In the genomic region with DNA sequence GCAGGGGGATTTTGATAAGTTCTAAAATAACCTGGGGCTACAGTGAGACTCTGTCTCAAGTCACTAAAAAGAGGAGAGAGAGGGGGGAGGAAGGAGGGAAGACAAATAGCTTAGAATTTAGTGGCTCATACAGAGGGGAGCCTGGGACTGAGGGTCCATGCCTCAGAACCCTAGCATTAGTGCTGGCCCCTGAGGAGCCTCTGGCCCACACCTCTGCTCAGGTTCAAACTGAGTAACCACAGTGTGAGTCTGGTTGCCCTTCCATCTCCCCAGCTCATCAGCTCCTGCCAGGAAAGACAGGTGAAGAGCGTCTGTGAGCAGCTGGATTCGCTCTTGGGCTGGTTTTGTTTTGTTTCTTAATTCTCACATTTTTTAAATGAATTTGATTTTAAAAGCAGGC, we compare ENCODE assay signal across 11 mouse cellular contexts. TPM values are rescaled to one million over a fixed set of nuclear protein-coding genes. Genes with fewer than 3 reads are reported as not detected.
A peak's percentile ranks its signal among the peaks of the same experiment; 100 is the strongest.
DNase-seq lines count a peak whose midpoint lies in the region; ATAC-seq lines count a peak whose summit lies in the region.
"Had no signal": no experiment of that assay in that cellular context is flagged by ENCODE, and none has a peak within 500 bp of the region (broad histone marks: within the 10 kb centered on the region; RNA-seq: fewer than 3 reads in every experiment).

No protein-coding gene starts in this region.

- no peaks in the 10 kb centered on the region for H3K36me3 ChIP-seq in embryonic facial prominence, embryonic 13.5 days
- no peaks in the 10 kb centered on the region for H3K36me3 ChIP-seq in embryonic facial prominence, embryonic 10.5 days (replicated peaks)
- H3K36me3 ChIP-seq in lung, embryonic 15.5 days, result no peaks in the 10 kb centered on the region
- peaks cover 15% of the 10 kb centered on the region; the same call in 1 of the 2 replicates for H3K36me3 ChIP-seq in midbrain, embryonic 13.5 days
- H3K36me3 ChIP-seq in stomach, embryonic 15.5 days, result no peaks in the 10 kb centered on the region
- H3K36me3 ChIP-seq: kidney, embryonic 15.5 days; limb, embryonic 12.5 days had no signal

- H3K4me1 ChIP-seq in embryonic facial prominence, embryonic 13.5 days, result peaks cover 36% of the 10 kb centered on the region
- H3K4me1 ChIP-seq in embryonic facial prominence, embryonic 10.5 days, result peaks cover 46% of the 10 kb centered on the region
- peaks cover 17% of the 10 kb centered on the region; the same call in 1 of the 2 replicates for H3K4me1 ChIP-seq in lung, embryonic 15.5 days
- peaks cover 42% of the 10 kb centered on the region for H3K4me1 ChIP-seq in midbrain, embryonic 13.5 days (replicated peaks)
- peaks cover 19% of the 10 kb centered on the region for H3K4me1 ChIP-seq in stomach, embryonic 15.5 days

- no peak for ATAC-seq in embryonic facial prominence, embryonic 13.5 days (ENCODE audit: insufficient number of reproducible peaks, insufficient read depth, low FRiP score, low TSS enrichment, low read depth)
- no peak for ATAC-seq in lung, embryonic 15.5 days (ENCODE audit: borderline replicate concordance, extremely low read depth, low FRiP score, low TSS enrichment)
- ATAC-seq in midbrain, embryonic 13.5 days, result peak; percentile 57; the same call in 1 of the 2 replicates
- ATAC-seq in stomach, embryonic 15.5 days (ENCODE audit: insufficient read depth, low FRiP score, low read depth), result no peak

- H3K27me3 ChIP-seq in embryonic facial prominence, embryonic 13.5 days, result no peaks in the 10 kb centered on the region
- H3K27me3 ChIP-seq in embryonic facial prominence, embryonic 10.5 days (replicated peaks; ENCODE audit: low read depth, poor library complexity, severe bottlenecking), result 0 out of 2 replicates have a peak, but pooled peaks cover 5% of the 10 kb centered on the region
- H3K27me3 ChIP-seq in lung, embryonic 15.5 days, result no peaks in the 10 kb centered on the region
- no peaks in the 10 kb centered on the region for H3K27me3 ChIP-seq in midbrain, embryonic 13.5 days
- no peaks in the 10 kb centered on the region for H3K27me3 ChIP-seq in stomach, embryonic 15.5 days (replicated peaks)
- H3K27me3 ChIP-seq: kidney, embryonic 15.5 days; limb, embryonic 12.5 days had no signal

- H3K9ac ChIP-seq in embryonic facial prominence, embryonic 13.5 days, result no peak overlapping the region
- no peak overlapping the region for H3K9ac ChIP-seq in lung, embryonic 15.5 days
- H3K9ac ChIP-seq in midbrain, embryonic 13.5 days (replicated peaks), result 0 out of 2 replicates have a peak overlapping the region, but pooled peaks have one; percentile 28
- no peak overlapping the region for H3K9ac ChIP-seq in stomach, embryonic 15.5 days
- H3K9ac ChIP-seq: kidney, embryonic 15.5 days; limb, embryonic 12.5 days had no signal

- DNase-seq in embryonic facial prominence, embryonic 10.5 days (ENCODE audit: low spot score), result no peak
- DNase-seq in lung, postnatal 4 days, result no peak
- DNase-seq in kidney, postnatal 36 days, result no peak
- no peak for DNase-seq in heart, adult 9 months (ENCODE audit: low spot score in 2 of 2)

- WGBS in embryonic facial prominence, embryonic 13.5 days, result 75% methylated on average over 2 of the region's 2 CpGs
- WGBS in embryonic facial prominence, embryonic 10.5 days, result 79% methylated on average over 2 of the region's 2 CpGs
- 29% methylated on average over 2 of the region's 2 CpGs for WGBS in lung, embryonic 15.5 days
- WGBS in midbrain, embryonic 13.5 days, result 58% methylated on average over 2 of the region's 2 CpGs
- WGBS in stomach, embryonic 15.5 days, result 56% methylated on average over 2 of the region's 2 CpGs

- H3K27ac ChIP-seq in embryonic facial prominence, embryonic 13.5 days, result peak overlapping the region; percentile 22; the same call in 1 of the 2 replicates
- no peak overlapping the region for H3K27ac ChIP-seq in embryonic facial prominence, embryonic 10.5 days (replicated peaks)
- peak overlapping the region; percentile 65; the same call in 1 of the 2 replicates for H3K27ac ChIP-seq in lung, embryonic 15.5 days
- peak overlapping the region; percentile 88 for H3K27ac ChIP-seq in midbrain, embryonic 13.5 days
- H3K27ac ChIP-seq in stomach, embryonic 15.5 days, result 0 out of 2 replicates have a peak overlapping the region, but pooled peaks have one; percentile 22
- H3K27ac ChIP-seq: limb, embryonic 12.5 days had no signal

- no peak overlapping the region for H3K4me3 ChIP-seq in embryonic facial prominence, embryonic 13.5 days
- H3K4me3 ChIP-seq in embryonic facial prominence, embryonic 10.5 days, result no peak overlapping the region
- no peak overlapping the region for H3K4me3 ChIP-seq in lung, embryonic 15.5 days
- H3K4me3 ChIP-seq in midbrain, embryonic 13.5 days (replicated peaks), result no peak overlapping the region
- no peak overlapping the region for H3K4me3 ChIP-seq in stomach, embryonic 15.5 days (replicated peaks)
- H3K4me3 ChIP-seq: erythroblast, embryonic 14.5 days; kidney, embryonic 15.5 days; limb, embryonic 12.5 days had no signal

- H3K9me3 ChIP-seq in embryonic facial prominence, embryonic 13.5 days, result no peaks in the 10 kb centered on the region
- H3K9me3 ChIP-seq in embryonic facial prominence, embryonic 10.5 days, result no peaks in the 10 kb centered on the region
- no peaks in the 10 kb centered on the region for H3K9me3 ChIP-seq in lung, embryonic 15.5 days
- no peaks in the 10 kb centered on the region for H3K9me3 ChIP-seq in midbrain, embryonic 13.5 days
- H3K9me3 ChIP-seq in stomach, embryonic 15.5 days, result no peaks in the 10 kb centered on the region
- H3K9me3 ChIP-seq: kidney, embryonic 15.5 days; limb, embryonic 12.5 days had no signal

- 0 out of 2 replicates have a peak overlapping the region, but pooled peaks have one; percentile 16 for H3K4me2 ChIP-seq in embryonic facial prominence, embryonic 13.5 days
- no peak overlapping the region for H3K4me2 ChIP-seq in lung, embryonic 15.5 days
- H3K4me2 ChIP-seq in midbrain, embryonic 13.5 days (replicated peaks), result peak overlapping the region; percentile 35
- H3K4me2 ChIP-seq in stomach, embryonic 15.5 days, result peak overlapping the region; percentile 17; the same call in 1 of the 2 replicates
- H3K4me2 ChIP-seq: kidney, embryonic 15.5 days; limb, embryonic 12.5 days had no signal

RNA-seq across cellular contexts. Expression of a gene that starts 53.6 kb away (rescaled TPM):
- 166 and 183 TPM in 2 replicates for polyA plus RNA-seq in embryonic facial prominence, embryonic 13.5 days (2015; fragmentation: Nextera tagmentation; extraction: Ambion mirVana)
- polyA plus RNA-seq in embryonic facial prominence, embryonic 10.5 days (2016; fragmentation: Nextera tagmentation; extraction: Ambion mirVana), result 196 and 200 TPM in 2 replicates
- polyA plus RNA-seq in lung, embryonic 15.5 days (2015; fragmentation: Nextera tagmentation; extraction: Ambion mirVana), result 171 and 179 TPM in 2 replicates
- 194 and 201 TPM in 2 replicates for polyA plus RNA-seq in midbrain, embryonic 13.5 days (2015; fragmentation: Nextera tagmentation; extraction: Ambion mirVana)
- polyA plus RNA-seq in stomach, embryonic 15.5 days (2015; fragmentation: Nextera tagmentation; extraction: Ambion mirVana), result 164 and 169 TPM in 2 replicates
